Mouse (Mus musculus) ovary, postnatal 36 days (tissue): ENCODE data around the gene Gm29110.
"Not testable (repeated sequence)": the region's sequence is repeated elsewhere in the genome, so short reads cannot be mapped to it uniquely, and the experiment has no call there.

Experiments used
- DNase-seq: peaks from one replicate; pipeline ENCODE4 v3.0.0; 2022; ENCODE audit warnings: low spot score, mixed read lengths

Gene Gm29110

GRCm38 (mm10) chrY:74470231-74470630 is at the start of gene Gm29110:
Gene Gm29110, plus strand, starts transcription at chrY:74470531.
- DNase-seq, result not testable (repeated sequence)
